Mouse (Mus musculus) layer of hippocampus, adult 9-11 months (tissue): ENCODE measurements around the gene Epor.

Source experiments
- DNase-seq: peaks from one replicate; pipeline ENCODE4 v3.0.0; 2022

Gene Epor

DNA sequence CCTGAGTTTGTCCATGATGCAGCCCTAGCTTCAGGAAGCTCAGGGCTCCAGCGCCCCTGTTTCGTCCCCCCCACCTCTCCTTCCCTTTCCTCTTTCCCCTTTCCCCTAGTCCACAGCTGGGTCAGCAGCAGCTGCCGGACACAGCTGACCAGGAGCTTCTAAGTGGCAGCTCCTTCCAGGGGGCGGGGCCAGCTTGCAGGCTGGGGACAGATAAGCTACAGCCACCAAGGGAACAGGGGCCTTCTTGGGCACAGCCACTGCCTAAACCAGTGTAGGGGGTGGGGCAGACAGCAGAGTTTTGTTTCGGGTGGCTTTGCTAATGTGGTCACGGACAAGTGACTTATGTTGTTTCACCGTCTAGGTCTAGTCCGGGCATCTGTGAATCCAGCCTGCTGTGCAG, at the start of gene Epor:
TSS of gene Epor (minus strand) at position 90 of the 400 bp plus-strand sequence.
- DNase-seq: no peak

DNA sequence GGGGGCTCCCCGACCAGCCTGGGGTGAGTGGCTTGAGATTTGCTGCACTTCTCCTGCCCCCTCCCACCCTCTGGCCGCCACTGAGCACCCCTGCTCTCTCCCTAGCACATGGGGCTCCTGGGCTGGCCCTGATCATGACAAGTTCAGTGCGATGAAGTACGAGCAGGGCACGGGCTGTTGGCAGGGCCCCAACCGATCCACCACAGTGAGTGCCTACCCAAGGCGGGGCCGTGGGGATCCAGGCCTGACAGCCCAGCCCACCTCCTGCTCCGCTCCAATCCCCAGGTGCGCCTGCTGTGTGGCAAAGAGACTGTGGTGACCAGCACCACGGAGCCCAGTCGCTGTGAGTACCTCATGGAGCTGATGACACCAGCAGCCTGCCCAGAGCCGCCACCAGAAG, 49.4 kb upstream of the Epor start:
- DNase-seq: no peak

DNA sequence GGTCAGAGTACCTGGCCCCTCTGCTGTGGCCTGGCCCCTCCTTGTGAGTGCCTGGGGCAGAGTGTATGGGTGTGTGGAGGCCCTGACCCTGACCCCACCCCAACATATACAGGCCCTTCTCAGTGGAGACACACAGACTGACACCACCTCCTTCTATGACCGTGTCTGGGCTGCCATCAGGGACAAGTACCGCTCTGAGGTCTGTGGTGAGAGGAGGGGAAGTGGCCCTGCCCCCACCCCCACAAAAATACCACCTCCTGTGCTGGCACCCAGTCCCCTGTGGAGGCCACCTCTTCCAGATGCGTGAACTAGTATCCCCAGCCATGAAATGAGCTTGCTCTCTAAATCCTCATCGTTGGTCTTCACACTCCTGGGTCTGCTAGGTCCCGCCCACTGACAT, 47.7 kb upstream of the Epor start:
- no peak for DNase-seq

DNA sequence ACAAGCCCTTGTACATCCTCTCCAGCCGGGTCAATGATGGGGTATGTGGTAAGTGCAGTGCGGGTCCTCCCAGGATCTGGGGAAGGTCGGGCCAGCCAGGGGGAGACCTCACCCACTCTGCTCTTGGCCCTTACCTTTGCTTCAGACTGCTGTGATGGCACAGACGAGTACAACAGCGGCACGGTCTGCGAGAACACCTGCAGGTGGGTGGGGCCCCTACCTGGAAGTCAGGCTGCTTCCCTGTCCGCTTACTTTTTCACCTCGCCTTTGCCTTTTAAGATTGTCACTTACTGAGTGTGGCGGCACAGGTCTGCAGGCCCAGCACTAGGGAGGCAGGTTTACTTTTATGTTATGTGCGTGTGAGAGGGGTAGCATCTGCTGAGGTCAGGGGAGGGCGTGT, 41.2 kb upstream of the Epor start:
- no peak for DNase-seq

DNA sequence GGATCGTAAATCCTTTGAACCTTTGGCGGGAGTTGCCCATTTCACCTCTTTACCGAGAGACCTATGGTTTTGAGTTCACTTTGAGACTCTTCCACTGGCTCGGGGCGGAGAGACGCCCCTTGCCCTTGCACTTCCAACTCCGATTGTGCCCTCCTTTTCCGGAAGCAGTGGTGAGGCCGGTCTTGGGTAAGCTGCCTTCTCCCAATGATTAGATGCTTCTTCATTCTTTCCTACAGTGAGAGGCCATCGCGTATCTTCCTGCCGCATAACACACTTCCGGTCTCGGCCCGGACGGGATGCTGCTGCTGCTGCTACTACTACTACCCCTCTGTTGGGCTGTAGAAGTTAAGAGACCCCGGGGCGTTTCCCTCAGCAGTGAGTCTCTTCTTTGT, 39.9 kb upstream of the Epor start:
- peak; percentile 73 for DNase-seq

DNA sequence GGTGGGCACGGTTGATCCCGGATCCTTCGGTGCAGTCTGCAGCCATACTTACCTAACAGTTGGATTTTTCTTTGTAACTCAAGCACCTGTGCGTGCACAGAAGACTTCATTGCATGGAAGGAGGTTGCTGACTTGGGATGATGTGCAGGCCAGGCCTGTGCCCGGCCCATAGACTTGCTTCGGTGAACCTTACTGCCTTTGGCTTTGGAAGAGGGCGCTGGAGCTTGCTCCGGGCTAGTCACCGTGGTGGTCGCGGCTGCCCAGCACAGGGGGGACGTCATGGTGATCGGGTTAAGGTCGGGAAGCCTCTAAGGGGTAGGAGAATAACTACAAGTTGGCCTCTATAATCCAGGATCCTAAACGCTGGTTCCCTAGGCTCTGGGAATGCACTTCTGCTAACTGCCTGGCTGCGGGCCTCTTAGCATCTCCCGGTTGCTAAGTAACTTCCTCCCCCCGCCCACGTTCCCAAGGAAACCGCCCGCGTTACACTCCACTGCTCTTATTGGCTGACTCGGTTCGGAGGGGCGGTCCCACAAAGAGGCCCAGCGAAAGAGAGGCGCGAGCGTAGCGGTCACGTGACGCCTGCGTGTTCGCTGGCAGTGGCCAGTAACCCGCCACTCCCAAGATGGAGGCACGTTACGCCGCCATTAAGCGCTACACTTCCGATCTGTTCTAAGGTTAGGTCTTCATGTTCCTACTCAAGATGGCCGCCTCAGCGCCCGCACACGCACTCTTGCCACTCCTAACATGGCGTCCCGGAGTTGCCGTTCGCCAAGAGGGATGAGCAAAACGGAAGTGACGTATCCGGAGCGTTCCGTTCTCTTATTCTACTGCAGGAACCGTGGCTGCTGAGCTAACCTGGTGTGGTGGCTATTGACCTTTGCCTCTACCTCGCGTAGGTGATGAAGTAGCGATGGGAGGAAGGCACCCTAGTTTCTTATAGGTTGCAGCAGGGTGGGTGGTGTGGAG, 39.2 kb upstream of the Epor start, which contains the start of the genes Ccdc151 and Prkcsh:
TSS of gene Ccdc151 (minus strand) at position 441 of the 969 bp plus-strand sequence.
TSS of gene Prkcsh (plus strand) at position 613 of the 969 bp plus-strand sequence.
- DNase-seq: peak; percentile 100

DNA sequence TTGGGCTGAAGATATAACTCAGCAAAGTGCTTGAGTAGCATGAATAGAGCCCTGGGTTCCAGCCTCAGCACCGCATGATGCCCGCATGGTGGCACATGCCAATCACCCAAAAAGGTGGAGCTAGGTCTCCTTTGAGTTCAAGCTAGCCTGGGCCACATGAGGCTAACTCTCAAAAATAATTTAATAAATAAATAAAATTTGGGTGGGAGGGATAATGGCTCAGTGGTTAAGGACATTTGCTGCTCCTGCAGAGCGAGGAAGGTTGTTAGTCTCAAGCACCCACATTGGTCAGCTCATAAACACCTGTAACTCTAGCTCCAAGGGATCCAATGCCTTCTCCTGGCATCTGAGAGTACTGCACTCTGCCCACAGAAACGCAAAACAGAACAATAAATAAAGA, 38.3 kb upstream of the Epor start:
- no peak for DNase-seq

DNA sequence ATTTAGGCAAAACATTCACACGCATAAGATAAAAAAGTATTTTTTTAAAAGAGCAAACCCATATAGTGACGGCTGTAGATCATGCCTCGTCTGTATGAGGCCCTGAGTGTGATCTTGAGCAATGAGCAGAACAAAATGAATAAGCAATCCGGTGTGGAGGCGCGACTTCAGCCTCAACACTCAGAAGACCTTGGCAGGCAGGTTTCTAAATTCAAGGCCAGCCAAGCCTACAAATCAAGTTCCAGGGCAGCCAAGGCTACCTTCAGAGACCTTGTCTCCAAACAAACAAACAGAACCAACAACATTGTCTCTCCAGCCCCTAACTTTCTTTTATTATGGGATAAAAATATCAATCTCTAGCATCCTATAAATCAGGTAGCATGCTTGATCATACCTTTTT, 37.0 kb upstream of the Epor start:
- no peak for DNase-seq

DNA sequence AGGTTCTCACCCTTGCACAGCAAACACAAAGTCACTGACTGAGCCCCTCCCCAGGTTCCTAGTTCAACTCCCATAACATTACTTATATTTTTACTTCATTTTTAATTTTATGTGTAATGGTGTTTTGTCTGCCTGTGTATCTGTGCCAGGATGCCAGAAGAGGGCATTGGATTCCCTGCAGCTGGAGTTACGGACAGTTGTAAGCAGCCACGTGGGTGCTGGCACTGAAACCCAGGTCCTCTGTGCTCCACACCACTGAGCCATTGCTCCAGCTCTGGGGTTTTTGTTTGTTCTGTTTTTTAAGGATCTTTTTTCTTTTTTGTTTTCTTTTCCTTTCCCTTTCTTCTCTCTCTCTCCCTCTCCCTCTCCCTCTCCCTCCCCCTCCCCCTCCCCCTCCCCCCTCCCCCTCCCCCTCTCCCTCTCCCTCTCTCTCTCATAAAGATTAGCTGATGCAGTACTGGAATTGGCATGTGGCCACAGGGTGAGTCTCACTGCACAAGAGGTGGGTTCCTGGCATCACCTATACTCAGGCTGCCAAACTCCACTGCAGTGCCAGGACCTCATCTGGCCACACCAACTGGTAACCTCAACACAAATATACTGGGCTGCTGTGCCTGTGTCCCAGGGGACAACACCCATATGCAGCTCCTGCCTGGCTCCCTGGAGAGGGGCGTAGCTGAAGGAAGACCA, 33.0 kb upstream of the Epor start:
- DNase-seq: no peak

DNA sequence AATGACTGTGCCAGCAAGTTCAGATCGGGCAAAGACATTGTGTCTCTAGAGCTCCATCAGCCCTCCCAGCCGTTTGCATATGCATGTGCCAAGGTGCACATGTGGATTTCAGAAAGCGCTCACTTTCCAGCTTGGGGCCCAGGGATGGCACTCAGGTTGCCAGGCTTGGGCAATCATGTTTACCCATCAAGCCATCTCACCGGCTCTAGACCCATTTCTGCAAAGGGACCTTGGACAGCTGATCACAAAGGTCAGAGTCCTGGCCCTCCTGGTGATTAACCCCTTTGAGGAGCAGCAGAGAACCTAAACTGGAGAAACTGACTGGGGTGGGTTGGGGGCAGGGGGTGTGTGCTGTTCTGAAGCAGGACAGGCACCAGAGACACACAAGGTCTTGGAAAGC, 28.9 kb upstream of the Epor start:
- DNase-seq: no peak

DNA sequence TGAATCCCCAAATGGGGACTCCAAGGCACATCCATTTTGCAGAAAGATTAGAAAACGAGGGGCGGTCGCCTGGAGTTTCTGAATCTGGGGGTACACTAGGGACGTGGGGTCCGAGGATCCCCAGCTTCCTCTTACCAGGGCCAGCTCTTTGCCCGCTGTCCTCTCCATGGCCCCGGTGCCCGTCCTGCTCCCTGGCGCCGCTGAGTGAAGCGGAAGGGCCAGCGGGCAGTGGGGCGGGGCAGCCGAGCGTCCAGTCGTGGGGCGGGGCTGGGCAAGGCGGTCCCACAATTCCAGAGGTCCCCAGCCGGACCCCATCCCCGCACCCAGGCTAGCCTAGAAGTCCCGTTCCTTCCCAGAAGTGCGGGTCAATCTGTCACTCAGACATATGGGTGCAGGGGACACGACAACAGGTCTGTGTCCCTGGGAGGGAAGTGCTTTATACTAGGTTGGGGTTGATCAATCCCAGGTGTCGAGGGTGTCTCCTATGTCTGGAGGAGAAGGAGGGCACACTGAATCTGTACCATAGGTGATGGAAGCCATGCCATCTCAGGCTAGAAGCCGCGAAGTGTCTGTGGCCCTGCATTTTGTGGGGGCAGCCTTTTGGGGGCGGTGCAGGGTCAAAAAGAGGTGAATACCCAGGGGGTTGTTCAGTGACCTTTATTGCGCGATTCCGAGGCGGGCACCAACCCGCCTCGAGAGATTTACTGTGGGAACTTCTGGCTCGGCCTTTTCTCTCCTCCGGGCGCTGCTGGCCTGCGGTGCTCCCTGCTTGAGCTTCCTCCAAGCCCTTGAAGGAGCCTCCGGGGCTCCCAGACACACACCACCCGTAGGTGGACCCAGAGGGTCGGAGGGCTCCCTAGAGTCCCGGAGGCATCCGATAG, 26.2 kb upstream of the Epor start, which contains the start of gene Rgl3:
TSS of gene Rgl3 (minus strand) at position 217 of the 881 bp plus-strand sequence.
- no peak for DNase-seq

DNA sequence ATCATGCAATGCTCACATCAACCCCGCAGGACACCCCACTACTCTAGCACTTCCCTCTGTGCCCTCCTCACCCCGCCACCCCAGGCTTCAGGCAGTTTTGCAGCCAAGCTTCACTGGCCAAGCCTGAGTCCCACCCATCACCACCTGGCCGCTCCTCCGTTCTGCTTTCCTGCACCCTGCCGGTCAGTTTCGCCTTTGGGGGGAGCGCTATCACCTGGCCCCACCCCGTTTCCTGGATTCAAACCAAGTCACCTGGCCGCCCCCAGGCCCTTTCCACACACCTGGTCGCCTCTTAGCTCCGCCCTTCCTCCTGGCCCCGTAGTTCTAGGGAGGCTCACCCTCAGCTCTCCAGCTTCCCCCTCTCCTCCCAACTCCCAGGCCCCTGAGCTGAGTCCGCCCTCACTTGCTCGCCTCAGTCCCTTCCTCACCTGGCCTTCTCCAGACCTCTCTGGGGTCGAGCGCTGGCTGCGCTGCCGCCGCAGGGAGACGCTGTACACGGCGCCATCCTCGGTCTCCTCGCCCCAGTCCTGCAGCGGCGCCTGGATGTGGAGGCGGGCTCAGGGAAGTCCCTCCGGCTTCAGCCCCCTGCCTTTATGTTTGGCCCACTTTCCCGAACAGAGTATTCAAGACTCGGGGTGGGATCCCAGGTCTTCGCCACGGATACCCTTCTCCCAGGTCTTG, 25.3 kb upstream of the Epor start:
- no peak for DNase-seq

DNA sequence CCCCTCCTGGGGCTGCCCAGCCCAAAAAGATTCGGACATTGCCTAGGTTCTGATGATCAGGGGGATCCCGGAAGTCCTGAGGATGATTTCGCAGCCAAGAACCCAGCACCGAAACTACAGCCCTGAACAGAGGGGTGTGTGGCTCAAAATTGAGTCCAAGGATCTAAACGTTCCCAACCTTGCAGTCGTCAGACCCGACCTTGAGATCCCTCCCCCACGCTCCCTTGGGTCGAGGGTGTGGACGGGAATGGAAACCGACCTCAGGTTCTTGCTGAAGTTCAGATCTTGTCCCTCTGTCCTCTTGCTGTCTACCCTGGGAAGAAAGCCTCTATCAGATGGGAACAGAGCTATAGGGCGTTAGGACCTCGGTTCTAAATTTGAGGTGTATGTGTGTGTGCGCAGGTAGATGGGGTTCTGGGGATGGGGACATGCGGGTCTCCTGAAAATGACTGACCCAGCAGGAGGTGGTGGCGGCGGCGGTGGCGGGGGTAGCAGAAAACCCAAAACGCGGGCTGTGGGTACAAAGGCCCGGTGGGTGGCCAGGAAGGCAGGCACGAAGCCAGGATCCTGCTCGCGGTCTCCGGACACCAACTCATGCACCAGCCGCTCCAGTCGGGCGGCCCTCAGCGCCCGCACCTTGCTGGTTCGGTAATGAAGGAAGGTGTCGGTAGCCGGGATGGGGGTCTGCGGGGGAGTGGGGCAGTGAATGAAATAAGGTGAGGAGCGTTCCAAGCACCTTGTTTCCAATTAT, 24.5 kb upstream of the Epor start:
- no peak for DNase-seq

DNA sequence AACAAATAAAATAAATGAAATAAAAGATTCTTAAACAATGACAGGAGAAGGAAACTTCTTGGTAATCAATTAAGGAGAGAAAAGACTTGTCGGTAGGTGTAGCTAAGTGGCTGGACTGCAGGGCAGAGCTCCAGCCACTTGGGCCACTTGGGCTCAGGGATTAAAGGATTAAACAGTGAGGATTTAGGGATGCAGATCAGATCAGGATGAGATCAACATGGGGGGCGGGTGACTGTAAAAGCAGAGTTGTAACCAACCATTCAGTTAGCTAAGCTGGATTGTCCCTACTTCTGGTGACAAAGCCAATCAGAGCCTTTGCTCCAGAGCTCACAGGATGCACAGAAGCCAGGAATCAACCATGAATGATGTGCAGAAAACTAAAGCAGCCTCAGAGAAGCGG, 20.6 kb upstream of the Epor start:
- no peak for DNase-seq

DNA sequence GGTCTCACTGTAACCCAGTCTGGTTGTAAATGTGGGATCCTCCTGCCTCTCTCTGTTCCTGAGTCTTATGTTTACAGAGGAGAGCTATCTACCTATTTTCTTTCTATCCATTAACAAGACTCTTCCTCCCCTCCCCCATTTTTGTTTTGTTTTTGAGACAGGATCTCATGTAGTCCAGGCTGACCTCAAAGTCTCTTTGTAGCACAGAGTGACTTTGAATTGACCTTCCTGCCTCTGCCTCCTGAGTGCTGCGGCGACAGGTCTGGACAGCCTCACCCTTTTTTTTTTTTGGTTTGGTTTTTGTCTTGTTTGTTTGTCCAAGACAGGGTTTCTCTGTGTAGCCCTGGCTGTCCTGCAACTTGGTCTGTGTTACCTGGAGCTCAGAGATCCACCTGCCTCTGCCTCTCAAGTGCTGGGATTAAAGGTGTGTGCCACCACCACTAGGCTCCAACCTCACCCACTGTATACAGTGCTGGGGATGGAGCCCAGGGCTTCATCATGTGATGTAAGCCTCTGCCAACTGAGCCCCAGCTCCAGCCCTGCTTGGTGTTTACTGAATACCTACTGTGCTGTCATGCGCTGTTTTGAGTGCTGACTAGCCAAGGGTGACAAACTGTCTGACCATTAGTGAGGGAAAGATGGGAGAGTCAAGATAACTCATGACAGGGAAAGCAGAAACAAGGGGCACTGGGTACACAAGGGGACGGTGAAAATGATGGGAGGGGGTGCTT, 15.3 kb upstream of the Epor start:
- DNase-seq: no peak

DNA sequence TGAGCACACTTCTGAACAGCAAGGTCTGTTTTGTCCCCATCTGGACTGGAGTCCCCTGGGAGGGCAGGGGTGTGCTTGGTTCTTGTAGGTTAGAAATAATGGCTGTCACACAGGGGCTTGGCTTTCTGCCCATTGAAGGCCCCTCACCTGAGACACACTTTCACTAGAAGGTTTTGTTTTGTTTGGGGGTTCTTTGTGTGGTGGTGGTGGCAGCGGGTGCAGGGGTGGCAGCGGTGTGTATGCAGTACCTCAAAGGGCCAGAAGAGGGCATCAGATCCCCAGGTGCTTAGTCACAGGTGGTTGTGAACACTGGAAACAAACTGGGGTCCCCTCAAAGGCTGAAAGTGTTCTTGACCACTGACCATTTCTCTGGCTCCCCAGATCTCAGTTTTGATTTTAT, 14.7 kb upstream of the Epor start:
- no peak for DNase-seq

DNA sequence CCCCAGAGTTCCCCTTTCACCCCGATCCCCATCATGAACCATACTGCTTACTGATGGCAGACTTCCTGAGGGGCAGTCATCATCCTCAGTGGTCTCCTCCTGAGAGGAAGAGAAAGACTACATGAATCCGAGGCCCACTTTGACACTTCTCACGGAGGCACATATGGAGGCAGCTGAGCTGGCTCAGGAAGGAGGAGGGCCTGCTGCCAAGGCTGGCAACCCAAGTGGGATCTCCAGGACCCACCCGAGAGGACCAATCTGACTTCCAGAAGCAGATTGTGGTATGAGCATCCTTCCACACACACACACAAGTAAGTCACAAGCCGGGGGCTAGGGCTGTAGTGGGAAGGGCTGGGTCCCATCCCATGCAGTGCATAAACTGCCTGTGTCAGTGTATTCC, 14.0 kb upstream of the Epor start:
- DNase-seq: no peak

DNA sequence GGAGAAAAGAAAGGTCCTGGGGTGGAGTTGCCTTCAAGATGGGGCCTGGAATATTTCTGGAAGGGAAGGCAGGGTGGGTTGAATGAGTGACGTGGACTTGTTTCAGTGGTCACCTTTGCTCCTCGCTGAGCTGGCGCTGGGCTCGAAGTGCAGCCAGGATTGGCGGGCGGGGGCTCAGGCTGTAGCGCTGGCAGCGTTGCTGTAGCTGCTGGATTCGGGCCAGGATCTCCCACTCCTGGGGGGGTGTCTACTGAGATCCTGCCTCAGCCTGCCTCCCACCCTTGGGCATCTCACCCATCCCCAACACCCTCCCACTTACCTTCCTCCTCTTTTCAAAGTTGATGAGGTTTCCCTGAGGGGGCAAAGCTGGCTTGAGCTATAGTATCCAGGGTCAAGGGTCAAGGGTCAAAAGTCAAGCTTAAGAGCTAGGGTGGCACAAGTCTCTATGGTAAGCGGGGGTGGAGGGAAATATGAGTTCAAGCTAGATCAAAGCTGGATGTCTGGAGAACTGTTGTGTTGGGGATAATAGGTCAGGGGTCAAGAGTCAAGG, 13.4 kb upstream of the Epor start:
- DNase-seq: no peak

DNA sequence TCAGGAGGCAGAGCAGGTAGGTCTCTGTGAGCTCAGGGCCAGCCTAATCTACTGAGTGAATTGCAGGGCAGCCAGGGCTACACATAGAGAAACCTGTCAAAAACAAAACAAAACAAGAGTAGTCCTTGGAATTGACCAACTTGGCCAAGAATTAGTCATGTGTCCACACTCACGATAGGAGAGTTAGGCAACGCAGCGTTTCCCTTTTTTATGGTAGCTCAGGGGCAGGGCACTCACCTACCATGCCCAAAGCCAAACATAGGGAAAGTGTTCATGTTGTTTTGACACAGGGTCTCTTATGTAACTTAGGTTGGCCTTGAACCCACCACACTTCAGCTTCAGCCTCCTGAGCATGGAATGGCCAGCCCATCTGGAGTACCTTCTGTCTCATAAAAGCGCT, 6.0 kb upstream of the Epor start:
- no peak for DNase-seq

DNA sequence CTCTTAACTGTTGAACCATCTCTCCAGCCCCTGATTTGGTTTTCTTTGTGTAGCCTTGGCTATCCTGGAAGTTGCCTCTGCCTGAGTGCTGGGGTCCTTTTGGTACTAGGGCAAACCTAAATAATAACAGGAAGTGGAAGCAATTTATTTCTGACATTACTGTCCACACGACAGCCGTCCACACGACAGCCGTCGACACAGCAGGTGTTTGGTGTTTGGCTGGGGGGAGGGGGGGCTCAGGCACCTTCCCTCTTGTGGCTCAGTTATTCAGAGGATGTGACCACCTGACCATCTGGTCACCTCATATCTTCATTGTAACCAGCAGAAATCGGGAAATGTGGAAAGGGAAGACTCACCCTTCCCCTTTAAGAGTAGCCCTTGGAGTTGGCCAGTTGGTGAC, 5.6 kb upstream of the Epor start:
- no peak for DNase-seq
